Mouse (Mus musculus) kidney, postnatal 14 days (tissue): Measurements from ENCODE around the gene Abca13.
A peak's percentile ranks its signal among the peaks of the same experiment; 100 is the strongest.
"Not testable (repeated sequence)": the region's sequence is repeated elsewhere in the genome, so short reads cannot be mapped to it uniquely, and the experiment has no call there.

Experiments used
- DNase-seq: peaks from one replicate; pipeline ENCODE4 v3.0.0; 2022; ENCODE audit warnings: mixed read lengths

Gene Abca13

GRCm38 (mm10) chr11:9299615-9300014 is 107.9 kb downstream of the Abca13 start:
- DNase-seq, result no peak

DNA sequence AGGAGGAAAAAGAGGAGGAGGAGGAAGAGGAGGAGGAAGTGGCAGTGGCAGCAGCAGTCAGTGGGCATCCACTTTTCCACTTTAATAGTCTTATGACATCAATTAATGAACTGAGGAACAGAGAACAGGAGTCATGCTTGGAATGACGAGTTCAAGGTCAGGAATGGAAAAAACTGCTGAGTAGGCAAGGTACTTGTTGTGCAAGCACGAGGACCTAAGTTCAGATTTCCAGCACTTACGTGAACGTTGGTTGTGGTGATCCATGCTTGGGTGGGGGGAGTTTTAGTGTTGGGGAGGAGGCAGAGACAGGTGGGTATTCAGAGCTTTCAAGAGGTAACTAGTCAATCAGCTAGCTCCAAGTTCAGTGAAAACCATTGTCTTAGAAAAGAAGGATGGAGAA is 113.7 kb downstream of the Abca13 start:
- DNase-seq, result no peak

DNA sequence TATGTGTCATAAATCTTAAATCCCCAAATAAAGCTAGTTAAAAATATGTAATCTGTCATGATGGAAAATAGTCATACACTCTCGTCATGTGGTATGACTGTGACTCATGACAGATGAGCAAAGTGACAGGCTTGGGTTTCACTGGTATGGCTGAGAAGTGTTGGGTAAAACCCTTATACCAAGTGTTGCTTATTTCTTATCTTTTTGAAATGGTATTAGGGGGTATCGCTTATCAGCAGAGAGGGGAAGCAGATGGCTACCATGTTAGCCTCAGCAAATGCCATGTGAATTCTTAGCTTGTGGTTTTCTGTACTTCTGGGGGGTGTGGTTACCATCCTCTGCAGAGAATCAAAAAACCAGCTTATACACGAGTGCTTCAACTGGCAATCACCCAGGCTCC is 124.8 kb downstream of the Abca13 start:
- DNase-seq, result no peak

DNA sequence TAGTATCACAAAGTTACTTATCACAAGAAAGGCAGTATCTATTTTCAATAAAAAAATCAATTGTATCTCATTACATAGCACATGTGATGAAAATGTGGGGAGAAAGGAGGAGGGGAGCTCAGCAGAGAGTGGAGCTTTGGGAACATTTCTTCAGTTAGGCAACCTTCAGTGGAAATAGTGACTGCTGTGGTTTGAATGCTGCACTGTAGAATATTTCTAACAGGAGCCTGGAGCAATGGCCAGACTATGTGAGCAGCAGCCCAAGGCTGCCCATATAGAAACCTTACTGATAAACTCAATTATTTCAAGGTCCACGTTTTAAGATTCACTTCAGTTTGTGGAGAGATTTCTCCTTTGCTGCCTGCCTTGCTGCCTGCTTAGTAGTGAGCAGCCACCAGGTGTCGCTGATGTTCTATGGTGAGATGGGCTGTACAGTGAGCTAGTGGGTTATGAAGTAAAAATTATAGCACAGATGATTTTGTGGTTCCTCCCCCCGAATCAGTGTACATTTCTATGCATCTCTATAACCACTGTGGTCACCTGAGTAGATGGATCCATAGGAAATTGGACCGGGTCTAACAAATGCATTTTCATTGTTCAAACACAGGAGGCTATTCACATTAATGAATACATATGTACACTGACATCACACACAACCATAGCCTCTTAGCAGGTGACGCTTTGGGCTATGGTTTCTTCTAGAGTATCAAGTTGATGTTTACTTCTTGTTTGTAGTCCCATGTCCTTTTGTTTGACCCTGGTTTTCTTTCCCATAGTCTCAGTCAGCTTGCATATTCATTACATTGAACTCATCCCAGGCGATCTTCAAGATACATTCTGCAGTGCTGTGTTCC is 125.6 kb downstream of the Abca13 start:
- peak; percentile 55 for DNase-seq

DNA sequence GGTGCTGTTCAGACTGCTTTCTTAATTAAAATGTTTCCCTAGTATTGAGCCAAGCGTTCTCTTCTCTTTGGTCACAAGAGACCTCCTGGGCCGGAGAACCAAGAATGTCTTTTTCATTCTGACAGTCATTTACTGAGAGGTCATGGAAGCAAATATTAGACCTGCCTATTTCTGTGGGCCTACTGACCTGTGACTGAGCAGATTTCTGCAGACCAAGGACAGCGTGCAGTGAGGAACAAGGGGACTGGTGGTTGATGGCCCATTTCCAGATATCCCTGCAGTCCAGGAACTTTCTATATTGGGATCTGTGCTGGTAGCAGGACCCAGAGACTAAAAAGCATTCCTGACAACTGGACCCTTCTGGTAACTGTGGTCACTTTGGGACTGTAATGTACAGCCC is 146.4 kb downstream of the Abca13 start:
- DNase-seq, result no peak

- DNase-seq, result peak; percentile 4
These were observed 156.0 kb downstream of the Abca13 start for GRCm38 (mm10) chr11:9347724-9348123.

GRCm38 (mm10) chr11:9373160-9373559 is 181.4 kb downstream of the Abca13 start:
- no peak for DNase-seq

DNA sequence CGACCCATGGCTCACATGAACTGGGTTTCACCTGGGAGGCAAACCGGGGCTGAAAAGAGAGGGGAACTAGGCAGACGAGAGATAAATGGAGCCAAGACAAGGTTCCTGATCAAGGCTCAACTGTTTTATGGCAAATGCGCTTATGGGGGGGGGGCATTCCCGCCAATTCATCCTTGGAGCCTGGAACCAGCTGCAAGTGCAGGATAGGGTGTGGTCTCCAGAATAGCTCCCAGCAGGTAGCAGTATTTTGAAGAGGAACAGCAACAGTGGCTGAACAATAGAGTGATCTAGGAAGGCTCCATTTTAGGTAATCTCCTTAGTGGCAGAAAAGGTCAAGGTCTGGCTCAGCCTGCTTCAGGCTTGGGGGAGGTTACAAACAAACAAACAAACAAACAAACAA is 182.7 kb downstream of the Abca13 start:
- DNase-seq, result not testable (repeated sequence)

GRCm38 (mm10) chr11:9388520-9388919 is 196.8 kb downstream of the Abca13 start:
- no peak for DNase-seq

GRCm38 (mm10) chr11:9416946-9417345 is 225.2 kb downstream of the Abca13 start:
- no peak for DNase-seq

GRCm38 (mm10) chr11:9420205-9420604 is 228.5 kb downstream of the Abca13 start:
- DNase-seq, result no peak

DNA sequence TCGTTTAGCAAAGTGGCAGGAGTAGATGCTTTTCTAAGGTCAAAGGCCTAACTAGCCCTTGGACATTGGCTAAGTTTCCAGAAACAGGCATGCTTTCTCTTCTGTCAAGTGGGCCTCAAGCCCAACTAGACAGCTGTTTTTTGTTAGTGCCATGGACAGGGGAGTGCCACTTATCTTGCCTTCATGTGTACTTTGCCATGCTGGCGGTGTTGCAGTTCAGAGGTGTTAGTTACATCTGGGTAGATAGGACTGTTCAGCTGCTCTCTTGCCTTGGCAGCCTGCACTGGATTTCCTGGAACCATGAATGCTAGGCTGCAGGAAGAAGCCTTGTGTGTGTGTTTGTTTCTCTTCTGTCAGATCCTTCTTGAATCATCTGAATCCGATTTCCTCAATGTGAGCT is 235.7 kb downstream of the Abca13 start:
- DNase-seq, result no peak

DNA sequence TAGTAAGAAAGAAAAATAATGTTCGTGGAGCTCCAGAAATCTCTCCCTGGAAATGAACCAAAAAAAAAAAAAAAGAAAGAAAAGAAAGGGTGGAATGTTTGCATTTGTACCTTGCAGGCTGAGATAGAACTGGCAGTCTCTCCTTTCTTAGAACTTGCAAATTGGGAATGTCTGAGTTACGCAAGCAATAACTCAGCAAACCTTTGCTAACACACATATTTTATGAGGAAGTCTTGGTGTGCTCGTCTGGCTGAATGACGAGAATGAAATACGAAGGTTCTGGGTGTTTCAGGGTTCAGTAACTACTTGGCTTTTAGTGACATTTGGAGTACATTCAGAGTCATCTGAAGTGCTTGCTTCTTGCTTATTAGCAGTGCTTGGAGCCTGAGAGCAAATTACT is 241.1 kb downstream of the Abca13 start:
- no peak for DNase-seq

DNA sequence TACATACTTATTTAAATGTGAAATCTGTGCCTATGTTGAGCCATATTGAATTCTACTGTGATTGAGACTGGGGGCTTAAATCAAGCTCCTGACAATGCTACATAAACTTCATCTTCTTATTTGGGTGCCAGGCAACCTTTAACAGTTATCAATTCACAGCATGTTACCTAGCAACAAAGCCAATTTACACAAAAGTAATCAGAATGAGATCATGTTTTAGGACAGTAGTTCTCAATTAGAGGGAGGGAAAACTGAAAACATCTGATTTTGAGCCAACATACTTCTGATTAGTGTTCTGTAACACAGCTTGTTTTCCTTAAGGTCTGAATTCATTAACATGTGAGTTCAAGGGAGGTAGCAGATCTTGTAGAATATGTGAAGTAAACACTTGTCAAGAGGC is 244.9 kb downstream of the Abca13 start:
- no peak for DNase-seq

DNA sequence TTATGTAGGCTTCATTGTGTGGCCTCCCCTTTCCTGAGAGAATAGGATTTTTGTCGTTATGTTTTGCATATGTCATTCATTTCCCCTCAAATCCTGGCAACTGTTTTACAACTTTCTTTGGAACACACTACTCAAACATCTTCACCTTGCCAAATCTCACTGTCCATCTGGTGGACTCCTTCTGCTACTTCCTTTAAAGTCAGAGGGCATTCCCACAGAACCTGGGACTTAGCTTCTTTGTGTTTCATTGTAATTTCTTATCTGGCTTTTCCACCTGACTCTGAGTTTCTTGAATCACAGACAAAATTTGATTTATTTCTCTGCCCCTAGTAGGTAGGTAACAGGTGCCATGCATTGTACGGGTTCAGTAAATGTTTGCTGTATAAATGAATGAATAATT is 248.0 kb downstream of the Abca13 start:
- no peak for DNase-seq

DNA sequence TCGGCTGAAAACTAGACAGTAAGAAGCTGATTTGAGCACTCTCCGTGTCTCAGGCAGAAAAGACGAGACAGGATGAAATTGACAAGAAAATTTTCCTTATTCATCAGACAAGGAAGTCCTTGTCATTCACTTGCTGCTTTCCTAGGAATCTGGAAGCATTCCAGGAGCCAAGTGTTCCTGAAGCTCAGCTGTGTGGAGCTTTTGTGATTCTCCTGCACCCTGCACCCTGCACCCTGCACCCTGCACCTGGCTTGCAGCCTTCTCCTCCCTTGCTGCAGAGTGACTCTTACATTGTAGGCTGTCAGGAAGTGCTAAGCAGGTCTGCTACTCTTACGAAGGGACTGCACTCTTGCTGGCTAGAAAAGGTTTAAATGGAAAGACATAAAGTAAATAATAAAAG is 249.4 kb downstream of the Abca13 start:
- DNase-seq, result no peak

DNA sequence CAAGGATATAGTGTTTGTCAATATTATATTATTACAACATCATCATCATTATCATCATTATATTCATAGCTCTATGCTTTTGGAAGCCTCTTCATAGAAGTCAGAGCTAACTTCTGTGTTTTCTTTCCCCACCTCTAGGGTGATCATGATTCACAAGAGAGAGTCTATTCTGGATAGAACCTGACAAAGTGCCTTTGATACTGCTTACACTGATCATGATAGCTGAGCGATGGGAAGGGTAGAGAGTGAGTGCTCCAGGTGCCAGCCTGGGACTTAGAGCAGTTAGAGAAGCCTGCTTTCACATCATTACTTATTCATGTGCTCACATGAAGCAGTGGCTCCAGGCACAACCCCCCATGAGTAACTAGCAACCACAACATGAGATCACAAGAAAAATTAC is 280.7 kb downstream of the Abca13 start:
- no peak for DNase-seq

DNA sequence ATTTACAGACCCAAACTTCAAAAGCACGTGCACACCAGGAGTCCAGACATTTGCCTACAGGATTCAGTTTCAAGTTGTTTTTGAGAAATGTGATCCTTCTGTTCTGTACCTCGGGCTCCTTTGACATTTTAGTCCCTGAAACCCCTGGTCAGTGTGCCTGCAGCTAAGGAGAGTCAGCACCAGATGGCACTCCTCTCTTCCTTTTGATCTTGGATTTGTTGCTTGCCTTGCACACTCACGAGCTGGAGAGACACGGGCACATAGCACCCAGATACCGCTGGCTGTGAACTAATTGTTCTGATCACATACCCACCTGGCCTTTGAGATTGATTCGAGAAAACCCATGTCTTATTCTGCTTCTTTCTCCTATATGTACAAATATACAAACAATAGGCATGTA is 289.8 kb downstream of the Abca13 start:
- DNase-seq, result peak; percentile 22

DNA sequence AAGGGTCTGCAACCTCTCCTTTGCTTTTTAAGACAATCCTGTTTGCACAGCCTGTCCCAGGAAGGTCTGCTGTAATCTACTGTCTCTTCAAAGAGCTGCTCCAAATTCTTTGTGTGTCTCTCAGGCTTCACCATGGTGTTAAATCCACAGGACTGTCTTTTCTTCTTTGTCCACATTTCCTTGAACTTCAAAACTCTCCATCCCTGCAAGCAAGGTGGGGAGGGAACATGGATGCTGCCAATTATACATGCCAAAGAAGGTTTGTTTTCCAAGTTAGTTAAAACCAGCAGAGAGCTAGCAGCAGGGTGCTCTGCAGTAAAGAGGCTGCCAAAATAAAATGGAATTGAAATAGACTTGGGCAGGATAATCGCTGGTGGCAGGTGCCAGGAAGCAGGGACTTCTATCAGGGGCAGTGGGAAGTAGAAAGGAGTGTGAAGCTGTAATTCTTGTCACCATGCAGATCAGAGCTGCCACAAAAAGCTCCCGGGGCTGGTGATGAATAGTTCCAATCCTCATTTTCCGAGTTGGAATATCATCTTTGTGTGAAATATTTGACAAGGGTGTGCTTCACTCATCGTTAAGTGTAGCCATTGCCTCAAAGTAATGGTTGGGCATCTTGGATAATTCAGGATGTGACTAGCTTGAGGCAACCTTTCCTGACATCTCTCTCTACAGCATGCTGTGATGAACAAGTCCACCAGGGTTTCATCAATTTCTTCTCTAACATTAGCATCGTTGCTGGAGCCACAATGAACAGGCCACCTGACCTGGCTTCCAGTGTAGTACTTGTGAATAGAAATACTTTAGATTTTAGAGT is 308.8 kb downstream of the Abca13 start:
- no peak for DNase-seq

- not testable (repeated sequence) for DNase-seq
These were observed 323.2 kb downstream of the Abca13 start for GRCm38 (mm10) chr11:9514966-9515365.

DNA sequence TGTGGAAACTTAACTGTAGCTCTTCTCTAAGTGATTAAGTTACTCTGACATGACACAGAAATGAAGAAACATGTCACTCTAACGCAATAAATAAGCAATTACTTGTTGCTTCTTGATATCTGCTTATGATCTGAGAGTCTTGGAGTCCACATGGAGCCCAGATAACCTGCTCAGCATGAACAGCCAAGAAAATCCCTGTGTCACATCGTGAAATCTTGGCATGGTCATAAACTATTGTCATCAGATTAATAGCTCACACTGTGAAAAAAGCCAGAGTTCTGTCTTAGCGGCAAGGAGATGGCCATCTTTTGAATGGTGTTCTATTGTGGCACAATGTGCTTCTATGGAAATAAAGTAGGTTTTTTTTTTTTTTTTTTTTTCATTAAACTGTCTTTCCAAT is 336.8 kb downstream of the Abca13 start:
- DNase-seq, result no peak

GRCm38 (mm10) chr11:9531715-9532114 is 340.0 kb downstream of the Abca13 start:
- no peak for DNase-seq

- no peak for DNase-seq
These were observed 341.4 kb downstream of the Abca13 start for GRCm38 (mm10) chr11:9533189-9533588.

- DNase-seq, result no peak
These were observed 342.0 kb downstream of the Abca13 start for GRCm38 (mm10) chr11:9533658-9534202.
